Mouse (Mus musculus) stomach, embryonic 15.5 days (tissue): ENCODE measurements around the gene Mast4. TPM values are rescaled to one million over a fixed set of nuclear protein-coding genes. Genes with fewer than 3 reads are reported as not detected.

Experiments
- ATAC-seq: fragments of 200-750 bp; cut with Nextera tagmentation; 2 replicates; pipeline ENCODE4 v1.8.0; 2017; ENCODE audit warnings: low read depth, moderate number of reproducible peaks, moderate TSS enrichment; ENCODE audit not compliant: insufficient read depth, low FRiP score
- H3K27ac ChIP-seq: fragments of 300-500 bp; sonication (generic); 2 replicates; pipeline ENCODE4 v1.5.1; 2015; ENCODE audit warnings: mild to moderate bottlenecking, inconsistent platforms
- H3K27me3 ChIP-seq: fragments of 300-500 bp; sonication (generic); replicated peaks from 2 replicates; pipeline ENCODE4 v1.6.1; 2015; ENCODE audit warnings: inconsistent platforms
- H3K36me3 ChIP-seq: fragments of 300-500 bp; sonication (generic); 2 replicates; pipeline ENCODE4 v1.6.1; 2015; ENCODE audit warnings: inconsistent platforms
- H3K4me1 ChIP-seq: fragments of 300-500 bp; sonication (generic); 2 replicates; pipeline ENCODE4 v1.6.1; 2015; ENCODE audit warnings: inconsistent platforms
- H3K4me2 ChIP-seq: fragments of 300-500 bp; sonication (generic); 2 replicates; pipeline ENCODE4 v1.6.1; 2015; ENCODE audit warnings: mild to moderate bottlenecking, inconsistent platforms
- H3K4me3 ChIP-seq: fragments of 300-500 bp; sonication (generic); replicated peaks from 2 replicates; pipeline ENCODE4 v1.5.1; 2015; ENCODE audit warnings: inconsistent platforms
- H3K9ac ChIP-seq: fragments of 300-500 bp; sonication (generic); 2 replicates; pipeline ENCODE4 v1.6.1; 2015; ENCODE audit warnings: inconsistent platforms
- H3K9me3 ChIP-seq: fragments of 300-500 bp; sonication (generic); 2 replicates; pipeline ENCODE4 v1.6.1; 2016; ENCODE audit warnings: inconsistent platforms
- WGBS: fragments of 180-500 bp; shearing (Covaris S2); methylation state at CpG from one replicate; pipeline ENCODE4 v1.1.7; 2015; 5-methylcytosine and 5-hydroxymethylcytosine counted together
- polyA plus RNA-seq: library from polyadenylated mRNA; unstranded; fragments of >200 nt; fragmentation: Nextera tagmentation; extraction: Ambion mirVana; gene quantifications from 2 replicates; pipeline ENCODE4 v1.2.1, GENCODE M21; 2015

The Mast4 gene
- polyA plus RNA-seq, 1 experiment from 2014 or later: 29.5 TPM

DNA sequence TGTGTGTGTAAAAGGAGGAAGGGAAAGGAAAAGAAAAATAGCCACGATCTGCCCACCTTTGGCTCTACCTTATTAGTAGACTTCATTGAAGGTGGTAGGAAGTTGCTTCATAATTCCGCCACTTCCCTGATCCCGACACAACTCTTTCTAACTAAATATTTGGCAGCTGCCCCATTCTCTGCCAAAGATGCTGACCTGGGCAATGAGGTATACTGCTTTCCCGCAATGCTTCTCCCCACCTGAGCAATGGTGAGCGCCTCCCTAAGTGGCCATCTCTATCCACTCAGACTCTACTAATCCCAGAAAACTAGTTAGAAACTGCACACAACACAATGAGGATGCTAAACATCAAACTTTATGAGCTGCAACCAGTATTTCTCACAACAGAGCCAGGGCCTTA is 129.1 kb downstream of the Mast4 start:
- Histone ChIP-seq H3K27ac (no peak overlapping the region), H3K4me3 (no peak overlapping the region), H3K9ac (no peak overlapping the region), H3K9me3 (no peaks in the 10 kb centered on the region), H3K36me3 (no peaks in the 10 kb centered on the region), H3K27me3 (no peaks in the 10 kb centered on the region), H3K4me2 (no peak overlapping the region), H3K4me1 (no peaks in the 10 kb centered on the region)
- no peak for ATAC-seq
- WGBS: 84% methylated on average over 5 of the region's 5 CpGs

DNA sequence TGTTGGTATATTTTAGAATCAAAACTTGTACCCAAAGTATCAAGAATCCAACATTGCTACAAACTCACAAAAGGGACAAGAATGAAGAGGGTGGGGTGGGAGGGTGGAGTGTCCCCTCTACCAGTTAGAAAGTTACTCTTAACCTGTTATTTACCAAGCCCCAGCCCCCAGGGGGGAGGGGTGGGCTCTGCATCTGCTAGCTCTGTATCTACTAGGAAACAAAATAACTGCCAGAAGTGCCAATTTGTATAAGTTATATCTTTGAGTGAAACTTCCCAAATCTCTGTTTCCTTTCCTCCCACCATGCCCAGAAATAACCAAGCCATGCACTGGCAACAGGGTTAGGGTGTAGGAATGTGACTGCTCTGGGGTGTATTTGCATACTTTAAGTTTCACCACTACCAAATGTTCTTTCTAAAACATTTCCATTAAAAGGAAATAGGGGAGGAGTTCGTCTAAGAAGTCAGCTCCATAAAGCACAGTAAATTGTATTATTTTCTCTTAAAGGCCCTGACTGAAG is 130.9 kb downstream of the Mast4 start:
- Histone ChIP-seq H3K27me3 (no peaks in the 10 kb centered on the region), H3K36me3 (no peaks in the 10 kb centered on the region), H3K4me3 (no peak overlapping the region), H3K4me2 (no peak overlapping the region), H3K9ac (no peak overlapping the region), H3K27ac (no peak overlapping the region), H3K9me3 (no peaks in the 10 kb centered on the region), H3K4me1 (no peaks in the 10 kb centered on the region)
- WGBS: 42% methylated on average over 1 of the region's 1 CpGs
- no peak for ATAC-seq

DNA sequence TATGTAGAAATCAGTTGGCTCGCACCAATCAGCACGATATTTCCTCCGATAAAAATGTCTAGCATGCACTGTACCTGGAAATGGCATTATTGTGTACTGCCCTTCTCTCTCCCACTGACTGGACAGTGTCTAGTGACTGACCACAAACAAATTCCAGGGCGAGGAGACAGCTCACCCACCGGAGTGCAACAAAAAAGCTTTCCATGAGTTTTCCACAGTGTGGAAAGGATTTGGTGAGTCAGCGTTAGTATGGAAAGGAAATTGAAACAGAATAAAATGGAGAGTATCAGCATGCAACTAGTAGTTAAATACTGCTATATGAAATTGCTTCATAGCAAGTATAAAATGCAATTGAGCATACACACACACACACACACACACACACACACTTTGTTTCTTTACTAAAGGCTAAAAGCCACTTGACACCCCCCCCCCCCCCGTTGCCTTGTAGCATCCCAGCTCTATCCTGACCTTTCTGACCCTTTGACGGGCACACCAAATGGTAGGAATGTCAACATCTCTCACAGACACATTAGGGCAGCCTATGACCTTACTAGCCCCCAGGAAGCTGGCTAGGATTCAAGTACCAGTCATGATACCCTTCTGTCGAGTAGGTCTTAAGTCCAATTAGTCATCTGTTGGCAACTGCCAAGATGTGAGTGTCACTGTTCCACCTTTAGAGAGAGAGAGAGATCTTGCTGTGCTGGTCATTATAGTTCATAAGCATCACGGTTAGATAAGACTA is 133.1 kb downstream of the Mast4 start:
- Histone ChIP-seq H3K9ac (no peak overlapping the region), H3K36me3 (no peaks in the 10 kb centered on the region), H3K27me3 (no peaks in the 10 kb centered on the region), H3K27ac (no peak overlapping the region), H3K4me1 (no peaks in the 10 kb centered on the region), H3K4me2 (no peak overlapping the region), H3K9me3 (no peaks in the 10 kb centered on the region), H3K4me3 (no peak overlapping the region)
- ATAC-seq: no peak
- WGBS: 68% methylated on average over 10 of the region's 10 CpGs

DNA sequence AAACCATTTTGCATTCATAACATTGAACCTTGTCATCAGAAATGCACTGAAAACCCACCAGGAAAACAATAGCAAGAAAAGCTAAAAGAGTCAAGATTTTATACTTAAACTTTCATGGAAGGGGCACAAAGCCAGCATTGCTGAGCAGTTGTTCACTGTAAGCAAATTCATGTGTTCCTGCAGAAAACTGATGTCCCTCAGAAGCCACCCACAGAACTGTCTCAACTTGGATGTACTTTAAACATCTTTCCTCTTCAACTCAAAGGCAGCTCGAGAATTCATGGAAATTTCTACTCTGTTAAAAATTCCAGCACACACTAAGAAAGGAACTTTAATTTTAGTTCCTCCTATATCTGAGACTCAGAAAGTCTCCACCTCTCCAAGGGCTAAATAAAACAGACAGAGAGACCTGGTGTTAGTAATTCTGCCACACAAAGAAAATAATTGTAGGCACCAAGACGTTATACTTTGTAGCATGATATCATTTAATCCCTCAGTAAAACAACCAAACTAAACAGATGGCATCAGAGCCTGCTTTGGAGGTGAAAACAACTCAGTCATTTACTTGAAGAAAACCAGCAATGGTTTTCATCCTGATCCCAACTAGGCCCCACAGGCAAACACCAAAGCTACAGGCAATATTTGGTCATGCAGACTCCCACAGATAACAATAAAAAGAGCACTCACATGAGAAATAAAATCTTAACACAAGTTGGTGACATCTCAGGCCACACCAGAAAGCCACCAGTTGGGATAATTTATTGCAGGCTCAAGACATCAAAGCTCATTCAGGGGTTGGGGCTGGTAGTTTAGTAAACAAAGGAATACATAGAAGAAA is 134.3 kb downstream of the Mast4 start:
- H3K27me3 ChIP-seq: no peaks in the 10 kb centered on the region
- 41% methylated on average over 2 of the region's 2 CpGs for WGBS
- ATAC-seq: no peak
- H3K4me3 ChIP-seq: no peak overlapping the region
- no peak overlapping the region for H3K9ac ChIP-seq
- H3K36me3 ChIP-seq: no peaks in the 10 kb centered on the region
- no peak overlapping the region for H3K4me2 ChIP-seq
- no peaks in the 10 kb centered on the region for H3K4me1 ChIP-seq
- no peak overlapping the region for H3K27ac ChIP-seq
- H3K9me3 ChIP-seq: no peaks in the 10 kb centered on the region

DNA sequence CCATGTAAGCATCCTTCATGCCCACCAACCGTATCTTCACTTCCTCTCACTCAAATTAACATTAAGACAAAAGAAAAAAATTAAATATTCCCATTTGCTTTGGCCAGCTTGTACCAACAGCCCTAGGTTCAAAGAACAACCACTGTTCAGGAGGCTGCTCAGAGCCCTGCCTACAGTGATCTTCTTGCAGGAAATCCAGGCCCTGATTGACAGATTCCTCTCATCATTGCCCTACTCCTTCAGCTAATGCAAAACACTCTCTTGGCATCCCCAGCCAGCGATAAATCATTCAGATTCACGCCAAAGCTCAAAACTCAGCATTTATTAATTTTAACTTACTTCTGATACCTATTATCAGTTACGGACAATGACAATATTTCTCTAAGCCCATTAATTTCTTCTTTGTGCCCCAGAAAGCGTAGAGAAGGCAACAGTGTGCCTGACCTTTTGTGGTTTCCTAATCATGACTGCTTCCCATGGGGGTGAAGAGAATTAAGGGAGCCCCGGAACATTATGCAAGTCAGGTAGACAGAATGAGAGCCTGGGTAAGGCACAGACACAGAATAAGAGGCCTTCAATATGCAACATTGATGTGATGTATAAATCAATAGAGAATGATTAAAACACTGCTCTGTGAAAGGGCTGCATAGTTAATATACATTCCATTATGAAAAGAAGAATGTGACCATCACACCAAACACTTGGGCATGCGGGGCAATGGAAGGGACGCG is 135.9 kb downstream of the Mast4 start:
- WGBS: 84% methylated on average over 9 of the region's 9 CpGs
- Histone ChIP-seq H3K4me3 (no peak overlapping the region), H3K36me3 (no peaks in the 10 kb centered on the region), H3K27me3 (no peaks in the 10 kb centered on the region), H3K9me3 (no peaks in the 10 kb centered on the region), H3K27ac (no peak overlapping the region), H3K4me2 (no peak overlapping the region), H3K4me1 (no peaks in the 10 kb centered on the region), H3K9ac (no peak overlapping the region)
- ATAC-seq: no peak

DNA sequence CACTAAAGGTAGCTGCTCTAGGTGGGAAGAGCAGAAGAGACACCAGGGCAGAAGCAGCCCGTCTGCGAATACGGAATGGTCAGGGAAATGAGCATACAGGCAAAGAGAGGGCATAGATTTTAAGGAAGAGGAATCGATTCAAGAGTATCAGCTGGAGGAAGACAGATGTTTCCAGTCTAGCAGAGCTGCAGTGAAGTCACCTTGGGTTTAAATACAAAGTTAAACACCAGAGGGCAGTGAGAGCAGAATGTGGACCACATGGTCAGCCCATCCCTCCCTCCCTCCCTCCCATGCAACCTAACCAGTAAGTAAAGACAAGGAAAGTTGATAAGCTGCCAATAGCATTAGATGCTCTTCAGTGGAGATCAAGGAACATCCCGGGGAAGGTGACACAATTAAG is 138.0 kb downstream of the Mast4 start:
- Histone ChIP-seq H3K36me3 (no peaks in the 10 kb centered on the region), H3K4me2 (no peak overlapping the region), H3K27ac (no peak overlapping the region), H3K4me1 (no peaks in the 10 kb centered on the region), H3K27me3 (no peaks in the 10 kb centered on the region), H3K9ac (no peak overlapping the region), H3K4me3 (no peak overlapping the region), H3K9me3 (no peaks in the 10 kb centered on the region)
- 64% methylated on average over 5 of the region's 5 CpGs for WGBS
- ATAC-seq: no peak

DNA sequence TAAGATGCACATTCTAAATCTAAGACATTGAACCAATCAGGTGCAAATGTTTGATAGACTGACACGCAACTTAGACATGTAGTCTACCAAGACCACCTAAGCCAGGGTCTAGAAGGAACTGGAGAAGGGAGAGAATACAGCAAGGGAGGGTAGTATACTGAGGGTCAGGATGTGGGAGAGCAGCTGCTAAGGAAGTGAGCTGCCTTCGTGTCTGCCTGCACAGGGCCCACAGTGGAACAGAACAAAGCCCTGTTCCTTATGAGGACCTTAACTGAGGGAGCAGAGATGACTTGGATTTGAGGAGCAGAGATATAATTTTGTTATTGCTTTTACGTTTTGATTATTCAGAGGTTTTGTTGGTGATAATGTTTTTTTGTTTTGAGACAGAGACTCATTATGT is 138.4 kb downstream of the Mast4 start:
- no peak overlapping the region for H3K9ac ChIP-seq
- ATAC-seq: no peak
- H3K9me3 ChIP-seq: no peaks in the 10 kb centered on the region
- H3K4me3 ChIP-seq: no peak overlapping the region
- 71% methylated on average over 3 of the region's 3 CpGs for WGBS
- no peaks in the 10 kb centered on the region for H3K27me3 ChIP-seq
- H3K27ac ChIP-seq: no peak overlapping the region
- H3K36me3 ChIP-seq: no peaks in the 10 kb centered on the region
- no peak overlapping the region for H3K4me2 ChIP-seq
- no peaks in the 10 kb centered on the region for H3K4me1 ChIP-seq

DNA sequence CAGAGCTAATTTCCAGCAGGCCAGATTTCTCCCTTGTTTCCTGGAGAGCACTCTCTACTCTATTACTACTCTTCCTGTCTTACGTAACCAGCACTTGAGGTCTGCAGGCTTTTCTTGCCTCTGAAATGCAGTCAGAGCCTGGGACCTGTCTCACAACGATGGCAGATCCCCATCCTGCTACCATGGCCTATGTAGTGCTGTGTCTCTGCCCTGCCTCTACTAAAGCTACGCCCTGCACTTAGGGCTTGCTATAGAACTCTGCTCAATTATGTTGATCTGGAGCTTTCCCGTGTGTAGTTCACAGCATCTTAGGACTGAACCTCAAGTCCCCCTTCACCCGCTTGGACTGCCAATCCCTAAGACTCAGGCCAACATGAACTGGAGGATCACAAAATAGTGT is 150.7 kb downstream of the Mast4 start:
- no peaks in the 10 kb centered on the region for H3K27me3 ChIP-seq
- no peaks in the 10 kb centered on the region for H3K9me3 ChIP-seq
- no peak overlapping the region for H3K9ac ChIP-seq
- H3K36me3 ChIP-seq: no peaks in the 10 kb centered on the region
- H3K27ac ChIP-seq: no peak overlapping the region
- no peaks in the 10 kb centered on the region for H3K4me1 ChIP-seq
- WGBS: 72% methylated on average over 5 of the region's 5 CpGs
- no peak overlapping the region for H3K4me3 ChIP-seq
- H3K4me2 ChIP-seq: no peak overlapping the region
- ATAC-seq: no peak

DNA sequence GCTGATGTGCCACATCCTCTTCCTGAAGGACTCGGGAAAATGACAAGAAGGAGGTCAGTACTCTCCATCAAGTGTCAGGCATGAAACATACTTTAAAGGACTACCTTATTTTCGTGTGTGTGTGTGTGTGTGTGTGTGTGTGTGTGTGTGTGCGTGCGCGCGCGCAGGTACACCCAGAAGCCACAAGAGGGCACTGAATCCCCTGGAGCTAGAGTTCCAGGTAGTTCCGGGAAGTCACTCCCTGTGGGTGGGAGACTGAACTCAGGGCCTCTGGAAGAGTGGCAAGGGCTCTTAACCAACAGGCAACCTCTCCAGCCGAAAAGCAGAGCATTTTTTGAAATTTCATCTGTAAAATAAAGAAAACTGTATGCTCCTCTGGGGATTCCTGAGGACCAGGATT is 152.5 kb downstream of the Mast4 start:
- no peak overlapping the region for H3K4me3 ChIP-seq
- no peaks in the 10 kb centered on the region for H3K36me3 ChIP-seq
- no peaks in the 10 kb centered on the region for H3K27me3 ChIP-seq
- H3K4me2 ChIP-seq: no peak overlapping the region
- 93% methylated on average over 9 of the region's 9 CpGs for WGBS
- no peak for ATAC-seq
- no peaks in the 10 kb centered on the region for H3K4me1 ChIP-seq
- H3K9me3 ChIP-seq: no peaks in the 10 kb centered on the region
- no peak overlapping the region for H3K27ac ChIP-seq
- no peak overlapping the region for H3K9ac ChIP-seq

DNA sequence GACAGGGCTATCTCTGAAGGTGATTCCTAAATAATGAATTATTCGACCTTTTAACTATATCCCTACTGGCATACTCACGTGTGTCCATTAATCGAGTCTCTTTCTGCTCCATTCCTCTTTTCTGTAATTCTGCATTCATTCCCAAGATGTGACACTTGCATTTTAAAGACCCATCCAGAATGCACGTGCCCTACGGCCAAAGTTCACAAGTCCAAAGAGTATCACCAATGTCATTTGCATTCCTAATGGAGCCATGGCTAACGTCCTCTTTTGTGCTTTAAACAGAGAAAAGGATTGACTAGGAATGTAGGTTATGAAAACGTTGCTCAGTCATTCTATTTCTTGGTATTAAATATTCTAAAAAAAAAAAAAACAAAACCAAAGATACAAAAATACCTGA is 157.4 kb downstream of the Mast4 start:
- H3K4me1 ChIP-seq: no peaks in the 10 kb centered on the region; the same call in 1 of the 2 replicates
- ATAC-seq: no peak
- H3K27ac ChIP-seq: no peak overlapping the region
- H3K4me2 ChIP-seq: no peak overlapping the region
- H3K36me3 ChIP-seq: no peaks in the 10 kb centered on the region
- WGBS: 76% methylated on average over 7 of the region's 7 CpGs
- H3K9me3 ChIP-seq: no peaks in the 10 kb centered on the region
- no peaks in the 10 kb centered on the region for H3K27me3 ChIP-seq
- no peak overlapping the region for H3K9ac ChIP-seq
- no peak overlapping the region for H3K4me3 ChIP-seq

DNA sequence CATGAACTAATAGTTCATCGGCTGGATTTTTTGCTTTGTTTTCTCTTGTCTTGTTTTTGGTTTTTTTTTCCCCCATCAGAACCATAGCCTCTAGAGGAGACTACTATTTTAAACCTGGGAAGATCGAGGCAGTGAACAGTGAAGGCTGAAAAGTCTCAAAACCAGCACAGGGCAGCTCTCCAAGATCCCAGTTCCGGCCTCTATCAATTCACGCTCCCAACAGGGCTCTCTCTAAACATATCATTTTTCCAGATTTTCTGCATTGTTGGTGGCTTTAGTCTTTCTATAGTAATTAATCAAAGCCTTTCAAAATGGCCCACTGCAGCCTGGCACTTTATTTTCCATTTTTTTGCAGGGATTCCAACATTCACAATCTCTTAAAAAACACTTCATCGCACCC is 159.9 kb downstream of the Mast4 start:
- 58% methylated on average over 5 of the region's 5 CpGs for WGBS
- H3K27ac ChIP-seq: no peak overlapping the region
- H3K36me3 ChIP-seq: no peaks in the 10 kb centered on the region
- H3K4me1 ChIP-seq: no peaks in the 10 kb centered on the region; the same call in 1 of the 2 replicates
- no peaks in the 10 kb centered on the region for H3K9me3 ChIP-seq
- ATAC-seq: no peak
- H3K27me3 ChIP-seq: no peaks in the 10 kb centered on the region
- H3K9ac ChIP-seq: no peak overlapping the region
- no peak overlapping the region for H3K4me2 ChIP-seq
- no peak overlapping the region for H3K4me3 ChIP-seq
